Mouse (Mus musculus) cerebellum, postnatal 25 days (tissue): ENCODE results near the gene Pkn3.
"Not testable (repeated sequence)": the region's sequence is repeated elsewhere in the genome, so short reads cannot be mapped to it uniquely, and the experiment has no call there.

Source experiments
- DNase-seq, 2 experiments: peaks; one replicate each; pipeline ENCODE4 v3.0.0; 2021; ENCODE audit warnings: mixed read lengths in 2 of 2

Gene Pkn3

GRCm38 (mm10) chr2:30077502-30078348 is at the start of gene Pkn3:
TSS of gene Pkn3 (plus strand) at chr2:30077684.
- DNase-seq, result peak; percentile 85 to 90

- peak in 1 of 2 experiments; percentile 47 for DNase-seq
These were observed 45.1 kb upstream of the Pkn3 start for GRCm38 (mm10) chr2:30032244-30032846.

GRCm38 (mm10) chr2:30032957-30033356 is 44.5 kb upstream of the Pkn3 start:
- no peak for DNase-seq

GRCm38 (mm10) chr2:30037762-30038161 is 39.7 kb upstream of the Pkn3 start:
- no peak for DNase-seq

GRCm38 (mm10) chr2:30038370-30038769 is 39.1 kb upstream of the Pkn3 start:
- no peak for DNase-seq

GRCm38 (mm10) chr2:30039687-30040086 is 37.8 kb upstream of the Pkn3 start:
- DNase-seq, result no peak

GRCm38 (mm10) chr2:30042445-30042844 is 35.0 kb upstream of the Pkn3 start:
- DNase-seq, result peak; percentile 76 to 91

- DNase-seq, result no peak
These were observed 32.9 kb upstream of the Pkn3 start for GRCm38 (mm10) chr2:30044550-30044949.

GRCm38 (mm10) chr2:30047127-30047526 is 30.4 kb upstream of the Pkn3 start:
- no peak for DNase-seq

- no peak for DNase-seq
These were observed 29.4 kb upstream of the Pkn3 start for GRCm38 (mm10) chr2:30048101-30048501.

- peak; percentile 98 to 99 for DNase-seq
These were observed 28.6 kb upstream of the Pkn3 start, which contains the start of gene Wdr34 for GRCm38 (mm10) chr2:30048699-30049388. TSS of gene Wdr34 (minus strand) at chr2:30048881.

- DNase-seq, result no peak
These were observed 27.7 kb upstream of the Pkn3 start for GRCm38 (mm10) chr2:30049831-30050230.

- no peak for DNase-seq
These were observed 25.3 kb upstream of the Pkn3 start for GRCm38 (mm10) chr2:30051992-30052761.

- DNase-seq, result not testable (repeated sequence)
These were observed 22.2 kb upstream of the Pkn3 start for GRCm38 (mm10) chr2:30055310-30055709.

- DNase-seq, result no peak
These were observed 20.7 kb upstream of the Pkn3 start for GRCm38 (mm10) chr2:30056736-30057135.

GRCm38 (mm10) chr2:30057223-30057904 is 20.1 kb upstream of the Pkn3 start, which contains the start of gene Set:
TSS of gene Set (plus strand) at chr2:30057378.
- DNase-seq, result no peak

GRCm38 (mm10) chr2:30058418-30058817 is 19.1 kb upstream of the Pkn3 start:
- no peak for DNase-seq

GRCm38 (mm10) chr2:30061215-30062166 is 16.0 kb upstream of the Pkn3 start:
- DNase-seq, result peak in 1 of 2 experiments; percentile 37

GRCm38 (mm10) chr2:30062249-30063093 is 15.0 kb upstream of the Pkn3 start:
- peak; percentile 65 to 69 for DNase-seq

GRCm38 (mm10) chr2:30063235-30063634 is 14.2 kb upstream of the Pkn3 start:
- no peak for DNase-seq
